Mouse (Mus musculus): ENCODE data around the gene Cmklr1. TPM values are rescaled to one million over a fixed set of nuclear protein-coding genes. Genes with fewer than 3 reads are reported as not detected.

Cmklr1 gene
- polyA plus RNA-seq, 1 experiment from 2014 or later, result 2.0 TPM

- no peak for ATAC-seq (ENCODE audit: low FRiP score)
- no peaks in the 10 kb centered on the region for H3K27me3 ChIP-seq
- 87% methylated on average over 4 of the region's 4 CpGs for WGBS
- H3K4me3 ChIP-seq, result no peak overlapping the region
- H3K9me3 ChIP-seq (replicated peaks), result no peaks in the 10 kb centered on the region
- H3K4me2 ChIP-seq (replicated peaks), result no peak overlapping the region
- H3K36me3 ChIP-seq, result no peaks in the 10 kb centered on the region
- no peak overlapping the region; the same call in 1 of the 2 replicates for H3K27ac ChIP-seq
- no peak overlapping the region for H3K9ac ChIP-seq
- H3K4me1 ChIP-seq, result peaks cover 18% of the 10 kb centered on the region
These were observed 71.1 kb downstream of the Cmklr1 start for GRCm38 (mm10) chr5:113579128-113579527.

- no peaks in the 10 kb centered on the region for H3K36me3 ChIP-seq
- no peak overlapping the region for H3K4me3 ChIP-seq
- no peak for ATAC-seq (ENCODE audit: low FRiP score)
- H3K27me3 ChIP-seq, result no peaks in the 10 kb centered on the region
- H3K4me2 ChIP-seq (replicated peaks), result no peak overlapping the region
- 78% methylated on average over 6 of the region's 6 CpGs for WGBS
- H3K27ac ChIP-seq, result no peak overlapping the region
- no peaks in the 10 kb centered on the region for H3K9me3 ChIP-seq (replicated peaks)
- peaks cover 18% of the 10 kb centered on the region for H3K4me1 ChIP-seq
- no peak overlapping the region for H3K9ac ChIP-seq
These were observed 71.8 kb downstream of the Cmklr1 start for GRCm38 (mm10) chr5:113578428-113578827.

GRCm38 (mm10) chr5:113577555-113577954 lies 72.7 kb downstream of the Cmklr1 start:
- H3K9ac ChIP-seq, result peak overlapping the region; percentile 15; the same call in 1 of the 2 replicates
- H3K4me1 ChIP-seq, result peaks cover 18% of the 10 kb centered on the region
- no peak overlapping the region for H3K4me3 ChIP-seq
- no peaks in the 10 kb centered on the region for H3K36me3 ChIP-seq
- H3K4me2 ChIP-seq (replicated peaks), result peak overlapping the region; percentile 5; the same call in 1 of the 2 replicates
- no peak overlapping the region for H3K27ac ChIP-seq
- no peak for ATAC-seq (ENCODE audit: low FRiP score)
- H3K27me3 ChIP-seq, result no peaks in the 10 kb centered on the region
- H3K9me3 ChIP-seq (replicated peaks), result no peaks in the 10 kb centered on the region
- WGBS, result 81% methylated on average over 7 of the region's 7 CpGs

GRCm38 (mm10) chr5:113570056-113570717 lies 80.0 kb downstream of the Cmklr1 start:
- no peak overlapping the region for H3K4me2 ChIP-seq (replicated peaks)
- no peak overlapping the region for H3K9ac ChIP-seq
- no peak for ATAC-seq (ENCODE audit: low FRiP score)
- H3K4me3 ChIP-seq, result no peak overlapping the region
- 0 out of 2 replicates have a peak, but pooled peaks cover 3% of the 10 kb centered on the region for H3K27me3 ChIP-seq
- no peaks in the 10 kb centered on the region for H3K36me3 ChIP-seq
- WGBS, result 54% methylated on average over 7 of the region's 7 CpGs
- H3K27ac ChIP-seq, result no peak overlapping the region
- no peaks in the 10 kb centered on the region for H3K9me3 ChIP-seq (replicated peaks)
- H3K4me1 ChIP-seq, result no peaks in the 10 kb centered on the region

- no peaks in the 10 kb centered on the region for H3K4me1 ChIP-seq
- H3K4me2 ChIP-seq (replicated peaks), result no peak overlapping the region
- H3K36me3 ChIP-seq, result no peaks in the 10 kb centered on the region; the same call in 1 of the 2 replicates
- H3K9me3 ChIP-seq (replicated peaks), result no peaks in the 10 kb centered on the region
- H3K9ac ChIP-seq, result no peak overlapping the region
- no peak overlapping the region for H3K4me3 ChIP-seq
- no peaks in the 10 kb centered on the region for H3K27me3 ChIP-seq
- 74% methylated on average over 12 of the region's 12 CpGs for WGBS
- no peak overlapping the region for H3K27ac ChIP-seq
- no peak for ATAC-seq (ENCODE audit: low FRiP score)
These were observed 84.4 kb downstream of the Cmklr1 start for GRCm38 (mm10) chr5:113565858-113566257.

- Histone ChIP-seq H3K4me2 (replicated peaks) (no peak overlapping the region), H3K9ac (no peak overlapping the region), H3K36me3 (no peaks in the 10 kb centered on the region; the same call in 1 of the 2 replicates), H3K4me3 (no peak overlapping the region), H3K27me3 (no peaks in the 10 kb centered on the region), H3K9me3 (replicated peaks) (no peaks in the 10 kb centered on the region), H3K27ac (no peak overlapping the region), H3K4me1 (no peaks in the 10 kb centered on the region)
- WGBS, result 78% methylated on average over 10 of the region's 10 CpGs
- ATAC-seq (ENCODE audit: low FRiP score), result no peak
These were observed 84.9 kb downstream of the Cmklr1 start for GRCm38 (mm10) chr5:113565101-113565854.

- WGBS, result 22% methylated on average over 4 of the region's 4 CpGs
- Histone ChIP-seq H3K27ac (no peak overlapping the region), H3K9ac (no peak overlapping the region), H3K9me3 (replicated peaks) (no peaks in the 10 kb centered on the region), H3K4me3 (no peak overlapping the region), H3K4me1 (no peaks in the 10 kb centered on the region), H3K4me2 (replicated peaks) (no peak overlapping the region), H3K36me3 (no peaks in the 10 kb centered on the region; the same call in 1 of the 2 replicates), H3K27me3 (no peaks in the 10 kb centered on the region)
- no peak for ATAC-seq (ENCODE audit: low FRiP score)
These were observed 85.8 kb downstream of the Cmklr1 start for GRCm38 (mm10) chr5:113564463-113564862.

Other genes starting within 250 kb of the Cmklr1 start
- 13.5 and 14.1 TPM in 2 replicates for gene Wscd2, start 160.1 kb downstream of the Cmklr1 start, polyA plus RNA-seq (2016; fragmentation: Nextera tagmentation; extraction: Ambion mirVana)
- not detected in 2 replicates for gene 1700069L16Rik, start 74.3 kb upstream of the Cmklr1 start, polyA plus RNA-seq (2016; fragmentation: Nextera tagmentation; extraction: Ambion mirVana)
- 7.6 and 7.8 TPM in 2 replicates for gene Ficd, start 85.4 kb upstream of the Cmklr1 start, polyA plus RNA-seq (2016; fragmentation: Nextera tagmentation; extraction: Ambion mirVana)
- gene Sart3, start 122.1 kb upstream of the Cmklr1 start, polyA plus RNA-seq (2016; fragmentation: Nextera tagmentation; extraction: Ambion mirVana), result 71.9 and 80.6 TPM in 2 replicates
- 101 and 106 TPM in 2 replicates for gene Iscu, start 122.3 kb upstream of the Cmklr1 start, polyA plus RNA-seq (2016; fragmentation: Nextera tagmentation; extraction: Ambion mirVana)
- 41.0 and 44.1 TPM in 2 replicates for gene Tmem119, start 150.1 kb upstream of the Cmklr1 start, polyA plus RNA-seq (2016; fragmentation: Nextera tagmentation; extraction: Ambion mirVana)
- 1.3 and 2.3 TPM in 2 replicates for gene Selplg, start 182.2 kb upstream of the Cmklr1 start, polyA plus RNA-seq (2016; fragmentation: Nextera tagmentation; extraction: Ambion mirVana)

Data from hindbrain, embryonic 12.5 days (tissue).